Mouse (Mus musculus) MEL (cell line): Measurements from ENCODE around the gene Gm2026. TPM values are rescaled to one million over a fixed set of nuclear protein-coding genes. Genes with fewer than 3 reads are reported as not detected.
"Not testable (repeated sequence)": the region's sequence is repeated elsewhere in the genome, so short reads cannot be mapped to it uniquely, and the experiment has no call there.

Experiments used
- DNase-seq: peaks from one replicate; pipeline ENCODE4 v3.0.0; 2011; ENCODE audit warnings: low read depth, low spot score
- H3K27ac ChIP-seq: 2 replicates; pipeline ENCODE4 v1.5.1; 2012; ENCODE audit warnings: low read depth, mild to moderate bottlenecking, control low read depth, low read length, moderate library complexity; ENCODE audit not compliant: control insufficient read depth
- H3K27me3 ChIP-seq, 2 experiments: fragments of 150-350 bp in 1 of 2; sonication (generic) in 1 of 2; 2 replicates each; pipeline ENCODE4 v1.6.1; 2012; ENCODE audit warnings: low read length in 2 of 2, mild to moderate bottlenecking in 2 of 2, improper control_type of control experiment in 1 of 2, moderate library complexity in 1 of 2; ENCODE audit not compliant: insufficient read depth in 2 of 2, control insufficient read depth in 1 of 2
- H3K36me3 ChIP-seq, 2 experiments: 2 replicates each; pipeline ENCODE4 v1.6.1; 2012 to 2014; ENCODE audit warnings: low read length in 2 of 2, improper control_type of control experiment in 1 of 2, inconsistent platforms in 1 of 2, mild to moderate bottlenecking in 1 of 2; ENCODE audit not compliant: insufficient read depth in 2 of 2, control insufficient read depth in 1 of 2
- H3K4me1 ChIP-seq, 2 experiments: fragments of 150-350 bp in 1 of 2; sonication (generic) in 1 of 2; 2 replicates each; pipeline ENCODE4 v1.6.1; 2012; ENCODE audit warnings: low read length in 2 of 2, improper control_type of control experiment in 1 of 2, mild to moderate bottlenecking in 1 of 2; ENCODE audit not compliant: insufficient read depth in 2 of 2, control insufficient read depth in 1 of 2
- H3K4me3 ChIP-seq, 2 experiments: fragments of 150-350 bp in 1 of 2; sonication (generic) in 1 of 2; 2 replicates each; pipeline ENCODE4 v1.5.1; 2012; ENCODE audit warnings: low read depth in 2 of 2, low read length in 2 of 2, mild to moderate bottlenecking in 2 of 2, moderate library complexity in 2 of 2, control low read depth in 1 of 2, improper control_type of control experiment in 1 of 2; ENCODE audit not compliant: control insufficient read depth in 1 of 2, insufficient read depth in 1 of 2
- H3K79me2 ChIP-seq: 2 replicates; pipeline ENCODE4 v1.6.1; 2012; ENCODE audit warnings: mild to moderate bottlenecking, low read length, moderate library complexity; ENCODE audit not compliant: control insufficient read depth, poor library complexity, insufficient read depth
- H3K9ac ChIP-seq: 2 replicates; pipeline ENCODE4 v1.6.1; 2012; ENCODE audit warnings: low read depth, mild to moderate bottlenecking, control low read depth, low read length, moderate library complexity; ENCODE audit not compliant: control insufficient read depth, poor library complexity, severe bottlenecking
- H3K9me3 ChIP-seq: fragments of 150-350 bp; sonication (generic); replicated peaks from 2 replicates; pipeline ENCODE4 v1.6.1; 2012; ENCODE audit warnings: mild to moderate bottlenecking, low read length, improper control_type of control experiment, moderate library complexity; ENCODE audit not compliant: insufficient read depth
- polyA plus RNA-seq, 2 experiments: library from polyadenylated mRNA; stranded (reverse) in 1 of 2; unstranded in 1 of 2; fragments of >175 nt in 1 of 2; fragments of >200 nt in 1 of 2; gene quantifications; 2 replicates each; pipeline versions ENCODE4 v1.2.1 to v1.2.4; 2012; ENCODE audit warnings: low replicate concordance in 2 of 2, low read depth in 1 of 2; ENCODE audit not compliant: insufficient read length in 2 of 2, insufficient read depth in 1 of 2, missing spikeins in 1 of 2
- total RNA-seq: library from RNA; depleted of rRNA; stranded (reverse); fragments of 300-350 nt; gene quantifications from 2 replicates; pipeline ENCODE4 v1.2.3, GENCODE M21; 2012; rRNA removed

Gene Gm2026
- 6.4 and 8.9 TPM in 2 replicates for total RNA-seq
- under 1 TPM in 1 of 2 experiments, not detected in 1; 0.36 TPM for polyA plus RNA-seq

- H3K4me1 ChIP-seq, H3K27me3 ChIP-seq, H3K4me3 ChIP-seq, H3K9ac ChIP-seq, H3K27ac ChIP-seq, H3K9me3 ChIP-seq, H3K79me2 ChIP-seq, DNase-seq, H3K36me3 ChIP-seq: not testable (repeated sequence)
Measured at GRCm38 (mm10) chr2:175965031-175965430, at the start of gene Gm2026. TSS of gene Gm2026 (plus strand) at chr2:175965331.

GRCm38 (mm10) chr2:175931000-175931399 lies 34.1 kb upstream of the Gm2026 start, which contains the start of gene Zfp966:
TSS of gene Zfp966 (minus strand) at chr2:175931100.
- not testable (repeated sequence) for H3K9ac ChIP-seq, H3K4me1 ChIP-seq, H3K36me3 ChIP-seq, H3K79me2 ChIP-seq, H3K4me3 ChIP-seq, DNase-seq, H3K27ac ChIP-seq, H3K27me3 ChIP-seq, H3K9me3 ChIP-seq

Other genes starting within 250 kb of the Gm2026 start
- gene Gm2007, start 223.8 kb upstream of the Gm2026 start, total RNA-seq = not detected in 2 replicates
- 100 to 1,000 TPM in 1 of 2 experiments, not detected in 1; 469 TPM for gene Gm2007, start 223.8 kb upstream of the Gm2026 start, polyA plus RNA-seq
- 0.49 and 0.92 TPM in 2 replicates for gene Gm14288, start 164.2 kb upstream of the Gm2026 start, total RNA-seq
- 10 to 100 TPM in 1 of 2 experiments, not detected in 1; 49.3 TPM for gene Gm14288, start 164.2 kb upstream of the Gm2026 start, polyA plus RNA-seq
- gene Gm6710, start 96.1 kb upstream of the Gm2026 start, total RNA-seq = 2.6 and 3.2 TPM in 2 replicates
- 100 to 1,000 TPM in 1 of 2 experiments, 1 to 10 TPM in 1; 1.5 to 297 TPM for gene Gm6710, start 96.1 kb upstream of the Gm2026 start, polyA plus RNA-seq
- gene Zfp966, start 34.2 kb upstream of the Gm2026 start, total RNA-seq = 8.0 and 13.9 TPM in 2 replicates
- gene Zfp966, start 34.2 kb upstream of the Gm2026 start, polyA plus RNA-seq = 100 to 1,000 TPM in 1 of 2 experiments, 1 to 10 TPM in 1; 9.7 to 774 TPM
- gene Gm2004, start 184.5 kb downstream of the Gm2026 start, total RNA-seq = 0.10 TPM in 1 of 2 replicates, not detected in the other
- gene Gm2004, start 184.5 kb downstream of the Gm2026 start, polyA plus RNA-seq = not detected